Mouse (Mus musculus): Measurements from ENCODE around the gene Fam71e1. TPM values are rescaled to one million over a fixed set of nuclear protein-coding genes. Genes with fewer than 3 reads are reported as not detected.

Fam71e1 gene
- polyA plus RNA-seq, 2 experiments = 1.5 to 1.6 TPM

DNA sequence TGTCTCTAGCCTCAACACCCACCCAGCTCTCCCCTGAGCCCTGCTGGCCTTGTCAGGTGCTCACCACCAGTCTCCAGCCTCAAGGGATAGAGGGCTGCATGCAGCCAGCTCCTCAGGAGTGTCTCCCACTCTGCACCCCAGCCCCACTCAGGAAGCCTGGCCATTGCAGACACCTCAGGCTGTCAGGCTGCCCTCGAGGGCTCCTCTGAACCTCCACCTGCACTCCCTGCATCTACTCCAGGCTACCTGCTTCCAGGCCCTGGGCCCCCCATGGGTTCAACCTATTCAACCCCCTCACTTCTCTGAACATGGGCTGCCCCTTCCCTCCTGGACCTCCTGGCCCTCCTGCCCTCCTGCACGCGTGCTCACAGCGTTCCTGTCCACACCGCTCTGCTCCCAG lies 5.0 kb upstream of the Fam71e1 start:
- 95% methylated on average over 5 of the region's 5 CpGs for WGBS (ENCODE audit: insufficient replicate concordance)
- Histone ChIP-seq H3K4me2 (ENCODE audit: low read depth) (no peak overlapping the region), H3K27me3 (ENCODE audit: control insufficient read depth, insufficient read depth, low read length) (no peaks in the 10 kb centered on the region), H3K36me3 (replicated peaks; ENCODE audit: control insufficient read depth, insufficient read depth, low read depth) (peaks cover 7% of the 10 kb centered on the region; the same call in 1 of the 2 replicates), H3K9me3 (ENCODE audit: control insufficient read depth, low read length) (no peaks in the 10 kb centered on the region), H3K4me1 (replicated peaks; ENCODE audit: control insufficient read depth in 2 of 2, insufficient read depth in 2 of 2, low read length in 1 of 2) (peaks cover 13% of the 10 kb centered on the region in 2 experiments), H3K4me3 (ENCODE audit: insufficient read depth in 1 of 2, low read depth in 2 of 2, low read length in 2 of 2) (no peak overlapping the region), H3K9ac (replicated peaks) (no peak overlapping the region), H3K27ac (no peak overlapping the region)
- ATAC-seq (ENCODE audit: insufficient read depth) (no peak), DNase-seq (ENCODE audit: low read depth in 3 of 3, low spot score in 3 of 3) (no peak)
- no peak for TF ChIP-seq CTCF (IDR thresholded peaks at IDR 0.05; ENCODE audit: low read depth)
- TF ChIP-seq EP300 (IDR thresholded peaks at IDR 0.05; ENCODE audit: low read depth) = no peak

DNA sequence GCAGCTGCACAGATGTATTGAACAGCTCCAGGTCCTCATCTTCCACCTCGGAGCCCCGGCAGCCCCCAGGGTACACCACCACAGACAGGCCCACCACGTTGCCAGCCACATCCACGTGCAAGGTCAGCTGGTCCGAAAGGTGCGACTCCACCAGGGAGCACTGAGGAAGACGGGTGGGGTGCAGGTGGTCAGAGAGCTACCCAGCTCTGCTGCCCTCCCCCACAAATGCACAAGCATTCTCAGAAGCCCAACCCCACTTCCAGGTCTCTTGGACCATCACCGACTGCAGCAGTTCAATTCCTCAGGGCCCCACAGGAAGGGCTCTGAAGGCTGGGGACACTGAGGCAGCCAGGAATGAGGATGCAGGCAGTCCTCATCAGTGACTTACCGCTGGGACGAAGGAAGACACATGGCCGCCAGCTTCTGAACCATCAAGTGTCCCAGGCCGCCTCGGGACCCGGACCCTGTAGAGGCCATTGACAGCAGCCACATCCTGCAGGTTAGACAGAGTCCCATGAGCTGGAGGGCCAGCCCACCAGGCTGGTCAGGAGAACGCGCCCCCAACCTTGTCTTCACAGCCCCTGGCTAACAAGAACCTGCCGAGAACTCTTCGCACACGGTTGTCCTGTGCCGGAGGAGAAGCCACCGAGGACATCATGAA lies 4.1 kb upstream of the Fam71e1 start:
- Histone ChIP-seq H3K36me3 (replicated peaks; ENCODE audit: control insufficient read depth, insufficient read depth, low read depth) (peaks cover 7% of the 10 kb centered on the region; the same call in 1 of the 2 replicates), H3K4me3 (ENCODE audit: insufficient read depth in 1 of 2, low read depth in 2 of 2, low read length in 2 of 2) (no peak overlapping the region), H3K27me3 (ENCODE audit: control insufficient read depth, insufficient read depth, low read length) (no peaks in the 10 kb centered on the region), H3K27ac (no peak overlapping the region), H3K4me1 (replicated peaks; ENCODE audit: control insufficient read depth in 2 of 2, insufficient read depth in 2 of 2, low read length in 1 of 2) (peaks cover 17 to 18% of the 10 kb centered on the region in 2 experiments), H3K9me3 (ENCODE audit: control insufficient read depth, low read length) (no peaks in the 10 kb centered on the region), H3K9ac (replicated peaks) (no peak overlapping the region), H3K4me2 (ENCODE audit: low read depth) (no peak overlapping the region)
- DNase-seq (ENCODE audit: low read depth in 3 of 3, low spot score in 3 of 3) = no peak
- no peak for TF ChIP-seq CTCF (IDR thresholded peaks at IDR 0.05; ENCODE audit: low read depth)
- TF ChIP-seq EP300 (IDR thresholded peaks at IDR 0.05; ENCODE audit: low read depth) = no peak
- 90% methylated on average over 21 of the region's 21 CpGs for WGBS (ENCODE audit: insufficient replicate concordance)
- no peak for ATAC-seq (ENCODE audit: insufficient read depth)

DNA sequence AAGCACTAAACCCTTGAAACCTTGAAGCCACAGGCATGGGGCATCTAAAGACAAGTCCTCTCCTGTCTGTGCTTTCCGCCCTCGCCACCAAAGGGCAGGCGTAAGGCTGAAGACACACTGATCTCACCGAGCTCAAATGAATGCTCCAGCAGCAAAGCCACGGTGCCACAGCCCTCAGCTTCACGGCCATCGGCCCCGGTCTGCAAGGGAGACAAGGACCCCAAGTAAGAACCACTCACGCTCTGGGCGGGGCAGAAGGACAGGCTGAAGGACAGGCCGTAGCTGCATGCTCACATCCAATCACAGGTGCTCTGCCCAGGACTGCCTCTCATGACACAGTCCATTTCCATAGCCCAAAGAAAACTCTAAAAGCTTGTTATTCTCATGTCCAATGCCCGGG lies 1.7 kb upstream of the Fam71e1 start:
- TF ChIP-seq CTCF (IDR thresholded peaks at IDR 0.05; ENCODE audit: low read depth) (no peak), EP300 (IDR thresholded peaks at IDR 0.05; ENCODE audit: low read depth) (no peak)
- Histone ChIP-seq H3K4me3 (ENCODE audit: insufficient read depth in 1 of 2, low read depth in 2 of 2, low read length in 2 of 2) (no peak overlapping the region), H3K36me3 (replicated peaks; ENCODE audit: control insufficient read depth, insufficient read depth, low read depth) (peaks cover 7% of the 10 kb centered on the region; the same call in 1 of the 2 replicates), H3K9me3 (ENCODE audit: control insufficient read depth, low read length) (no peaks in the 10 kb centered on the region), H3K27ac (no peak overlapping the region), H3K9ac (replicated peaks) (0 out of 2 replicates have a peak overlapping the region, but pooled peaks have one; percentile 9), H3K27me3 (ENCODE audit: control insufficient read depth, insufficient read depth, low read length) (no peaks in the 10 kb centered on the region), H3K4me1 (replicated peaks; ENCODE audit: control insufficient read depth in 2 of 2, insufficient read depth in 2 of 2, low read length in 1 of 2) (peaks cover 22 to 32% of the 10 kb centered on the region in 2 experiments), H3K4me2 (ENCODE audit: low read depth) (peak overlapping the region; percentile 79)
- DNase-seq (ENCODE audit: low read depth in 3 of 3, low spot score in 3 of 3) = no peak
- ATAC-seq (ENCODE audit: insufficient read depth) = no peak
- 85% methylated on average over 12 of the region's 12 CpGs for WGBS (ENCODE audit: insufficient replicate concordance)

DNA sequence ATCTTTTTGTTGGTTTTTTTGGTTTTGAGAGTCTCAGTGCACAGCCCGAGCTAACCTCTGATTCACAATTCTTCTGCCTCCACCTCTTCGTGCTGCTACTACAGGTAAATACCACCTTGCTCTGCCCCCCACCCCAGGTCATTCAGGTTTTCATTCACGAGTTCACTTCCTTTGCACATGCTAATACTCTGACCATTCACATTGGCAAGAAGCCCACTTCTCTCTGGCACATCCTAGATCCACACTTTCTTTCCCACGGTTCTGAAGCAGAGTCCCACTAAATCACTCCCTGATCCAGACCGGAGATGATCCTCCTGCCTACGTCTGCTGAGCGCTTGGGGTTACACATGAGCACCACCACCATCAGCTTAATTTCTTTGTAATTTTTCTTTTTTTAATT lies 1.3 kb upstream of the Fam71e1 start:
- ATAC-seq (ENCODE audit: insufficient read depth) (no peak), DNase-seq (ENCODE audit: low read depth in 3 of 3, low spot score in 3 of 3) (no peak)
- Histone ChIP-seq H3K4me2 (ENCODE audit: low read depth) (peak overlapping the region; percentile 79), H3K4me1 (replicated peaks; ENCODE audit: control insufficient read depth in 2 of 2, insufficient read depth in 2 of 2, low read length in 1 of 2) (peaks cover 22 to 32% of the 10 kb centered on the region in 2 experiments), H3K27ac (no peak overlapping the region), H3K9me3 (ENCODE audit: control insufficient read depth, low read length) (no peaks in the 10 kb centered on the region), H3K4me3 (ENCODE audit: insufficient read depth in 1 of 2, low read depth in 2 of 2, low read length in 2 of 2) (peak overlapping the region; percentile 69 to 77; a peak in 3 of 4 replicates), H3K36me3 (replicated peaks; ENCODE audit: control insufficient read depth, insufficient read depth, low read depth) (peaks cover 3% of the 10 kb centered on the region; the same call in 1 of the 2 replicates), H3K27me3 (ENCODE audit: control insufficient read depth, insufficient read depth, low read length) (no peaks in the 10 kb centered on the region), H3K9ac (replicated peaks) (peak overlapping the region; percentile 77)
- TF ChIP-seq CTCF (IDR thresholded peaks at IDR 0.05; ENCODE audit: low read depth) (no peak), EP300 (IDR thresholded peaks at IDR 0.05; ENCODE audit: low read depth) (no peak)
- WGBS (ENCODE audit: insufficient replicate concordance) = 82% methylated on average over 7 of the region's 7 CpGs

DNA sequence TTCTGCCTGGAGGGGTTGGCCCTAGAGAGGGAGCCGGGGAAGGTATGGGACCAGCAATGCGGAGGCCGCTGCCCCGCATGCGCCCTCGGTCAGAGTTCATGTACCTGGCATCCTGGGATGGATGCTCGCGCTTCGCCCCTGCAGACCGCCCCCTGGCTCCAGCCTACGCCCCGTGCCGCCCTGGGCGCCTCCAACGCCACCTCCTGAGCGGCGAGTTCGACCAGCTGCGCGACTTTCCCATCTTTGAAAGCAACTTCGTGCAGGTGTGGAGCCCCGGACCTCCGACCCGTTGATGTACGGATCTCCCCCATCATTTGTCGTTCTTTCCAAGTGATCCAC lies 359 bp downstream of the Fam71e1 start:
- H3K9ac ChIP-seq (replicated peaks) = peak overlapping the region; percentile 67
- peak overlapping the region; percentile 75 for H3K27ac ChIP-seq
- WGBS (ENCODE audit: insufficient replicate concordance) = 1% methylated on average over 26 of the region's 26 CpGs
- TF ChIP-seq CTCF (IDR thresholded peaks at IDR 0.05; ENCODE audit: low read depth) (peak; percentile 63), EP300 (IDR thresholded peaks at IDR 0.05; ENCODE audit: low read depth) (no peak)
- DNase-seq (ENCODE audit: low read depth in 3 of 3, low spot score in 3 of 3) (no peak), ATAC-seq (ENCODE audit: insufficient read depth) (peak; percentile 67)
- H3K36me3 ChIP-seq (replicated peaks; ENCODE audit: control insufficient read depth, insufficient read depth, low read depth) = peaks cover 3% of the 10 kb centered on the region; the same call in 1 of the 2 replicates
- peak overlapping the region; percentile 79 for H3K4me2 ChIP-seq (ENCODE audit: low read depth)
- no peaks in the 10 kb centered on the region for H3K9me3 ChIP-seq (ENCODE audit: control insufficient read depth, low read length)
- peak overlapping the region; percentile 63 to 69 for H3K4me3 ChIP-seq (ENCODE audit: insufficient read depth in 1 of 2, low read depth in 2 of 2, low read length in 2 of 2)
- H3K27me3 ChIP-seq (ENCODE audit: control insufficient read depth, insufficient read depth, low read length) = no peaks in the 10 kb centered on the region
- peaks cover 22 to 32% of the 10 kb centered on the region in 2 experiments for H3K4me1 ChIP-seq (replicated peaks; ENCODE audit: control insufficient read depth in 2 of 2, insufficient read depth in 2 of 2, low read length in 1 of 2)
